Mouse (Mus musculus): ENCODE data around the gene Laptm4a.

Laptm4a gene

DNA sequence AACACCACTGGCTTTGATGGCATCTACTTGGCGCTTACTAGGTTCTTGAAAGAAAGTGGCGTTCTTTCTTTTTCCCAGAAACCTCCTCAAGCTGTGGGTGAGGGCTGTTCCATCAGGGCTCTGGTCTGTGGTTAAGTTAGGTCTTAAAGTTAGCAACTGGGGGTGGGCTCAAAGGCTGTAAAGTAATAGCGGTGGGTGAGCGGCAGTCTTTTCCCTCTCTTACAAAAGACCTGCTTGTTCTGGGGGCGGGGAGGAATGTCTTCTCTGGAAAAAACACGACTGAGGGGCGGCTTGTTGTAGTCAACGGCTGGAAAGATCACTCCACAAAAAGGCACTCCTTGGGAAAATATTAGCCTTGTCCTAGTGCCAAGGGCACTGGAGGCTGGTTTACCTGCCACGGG lies 32.7 kb downstream of the Laptm4a start:
- DNase-seq (ENCODE audit: low read depth, low spot score), result no peak

DNA sequence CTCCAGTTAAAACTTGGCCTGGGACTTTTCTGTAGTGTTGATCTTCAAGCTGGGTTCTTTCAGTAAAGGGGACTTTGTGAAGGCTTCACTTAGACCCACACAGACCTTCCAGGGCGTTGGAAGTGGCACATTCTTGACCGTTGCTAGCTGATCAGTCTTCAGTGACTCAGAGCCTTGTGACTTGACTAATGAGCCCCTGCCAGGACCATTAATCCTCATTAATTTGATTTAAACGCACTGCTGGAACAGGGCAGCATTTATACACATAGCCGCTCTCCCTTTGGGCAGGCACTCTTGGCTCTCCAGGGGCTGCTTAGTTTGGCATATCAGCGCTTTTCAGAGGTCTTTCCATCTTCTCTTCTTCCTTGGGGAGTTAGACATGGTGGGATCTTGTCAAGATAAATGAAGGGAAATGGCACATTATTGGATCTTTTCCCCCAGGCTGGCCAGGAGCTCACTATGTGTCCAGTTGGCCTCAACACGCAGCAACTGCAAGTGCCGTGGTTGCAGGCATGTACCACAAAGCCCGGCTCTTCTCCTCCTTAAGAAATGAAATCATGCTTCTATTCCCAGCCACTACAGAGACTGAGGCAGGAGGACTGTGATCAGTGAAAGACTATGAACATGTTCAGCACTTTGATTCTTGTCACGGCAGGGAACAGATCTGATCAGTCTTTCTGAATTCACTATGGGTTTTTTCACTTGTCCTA lies 40.3 kb downstream of the Laptm4a start:
- DNase-seq (ENCODE audit: low read depth, low spot score), result no peak

DNA sequence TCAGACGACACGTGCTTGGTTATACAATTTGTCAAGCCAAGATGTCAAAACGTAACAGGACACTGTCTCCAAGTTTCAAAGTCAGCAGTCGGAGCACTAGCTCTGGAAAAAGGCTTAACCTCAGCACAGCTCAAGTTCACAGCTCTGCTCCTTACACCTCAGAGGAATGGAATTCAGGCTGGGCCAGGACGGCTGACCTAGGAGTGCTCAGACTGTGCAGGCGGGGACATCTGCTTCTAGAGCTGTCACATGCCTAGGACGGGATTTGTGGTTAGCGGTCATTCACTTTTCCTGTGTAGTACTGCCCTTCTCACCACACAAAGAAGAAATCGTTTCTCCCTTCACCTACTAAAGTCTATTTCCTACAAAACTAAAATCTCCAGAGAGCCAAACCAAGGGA lies 48.4 kb downstream of the Laptm4a start:
- DNase-seq (ENCODE audit: low read depth, low spot score), result no peak

DNA sequence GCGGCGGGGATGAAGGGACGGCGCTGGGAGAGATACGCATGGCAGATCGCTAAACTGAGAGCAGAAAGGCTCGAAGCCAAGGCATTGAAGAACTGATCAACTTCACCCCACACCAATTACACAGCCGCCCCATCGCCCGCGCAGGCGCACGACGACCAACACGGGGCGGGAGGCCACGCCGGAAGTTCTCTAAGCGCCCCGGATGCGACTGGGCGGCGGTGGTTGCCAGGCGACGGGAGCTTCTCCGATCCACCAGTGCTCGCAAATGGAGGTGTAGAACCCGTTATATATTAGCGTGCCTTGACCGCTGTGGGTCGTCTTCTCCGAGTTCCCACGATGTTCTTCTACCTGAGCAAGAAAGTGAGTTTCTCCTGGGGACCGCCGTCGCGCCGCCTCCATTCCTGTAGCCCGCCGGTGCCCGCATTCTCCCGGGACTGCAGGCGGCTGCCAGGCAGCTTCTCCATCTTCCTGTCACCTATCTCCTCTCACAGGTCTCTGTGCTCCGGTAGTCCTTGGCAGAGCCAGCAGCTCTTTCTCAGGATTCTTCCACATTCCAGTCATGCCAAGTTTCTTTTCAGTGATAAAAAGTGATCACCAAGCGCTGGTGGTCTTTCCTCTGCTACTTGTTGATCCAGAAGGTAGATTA lies 52.5 kb downstream of the Laptm4a start, which contains the start of gene Wdr35:
Gene Wdr35 (plus strand): TSS at position 73 of the 646 bp plus-strand sequence.
- peak; percentile 76 for DNase-seq (ENCODE audit: low read depth, low spot score)

DNA sequence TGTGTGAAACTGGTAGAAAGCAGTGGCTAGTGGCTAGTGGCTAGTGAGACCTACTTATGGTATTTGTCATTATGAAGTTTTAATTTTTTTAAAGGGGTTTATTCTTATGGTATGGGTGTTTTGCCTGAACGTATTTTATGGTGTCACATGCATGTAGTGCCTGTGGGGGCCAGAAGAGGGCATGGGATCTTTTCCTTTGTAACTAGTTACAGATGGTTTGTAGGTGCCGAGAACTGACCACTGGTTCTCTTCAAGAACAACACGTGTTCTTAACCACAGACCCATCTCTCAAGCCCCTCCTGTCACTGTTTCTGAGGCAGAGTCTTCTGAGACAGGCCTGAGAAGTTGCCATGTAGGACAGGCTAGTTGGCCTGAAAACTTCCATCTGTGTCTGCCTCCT lies 53.6 kb downstream of the Laptm4a start:
- DNase-seq (ENCODE audit: low read depth, low spot score), result no peak
